Mouse (Mus musculus) left cerebral cortex, postnatal 4 days (tissue): Measurements from ENCODE around the gene Lrrc32. TPM values are rescaled to one million over a fixed set of nuclear protein-coding genes. Genes with fewer than 3 reads are reported as not detected.
A peak's percentile ranks its signal among the peaks of the same experiment; 100 is the strongest.

Experiments
- DNase-seq: peaks from one replicate; pipeline ENCODE4 v3.0.0-alpha.2; 2022
- intact Hi-C: fragments of 180-260 bp; cut with DNase I; formaldehyde crosslinking; loops from one replicate; pipeline ENCODE4 v1.15.1; 2025
- total RNA-seq, 2 experiments: library from RNA; stranded (reverse); gene quantifications; 2 replicates each; pipeline ENCODE4 v1.2.3; 2021

The Lrrc32 gene
- total RNA-seq, 2 experiments from 2014 or later, result 6.4 to 7.6 TPM

DNA sequence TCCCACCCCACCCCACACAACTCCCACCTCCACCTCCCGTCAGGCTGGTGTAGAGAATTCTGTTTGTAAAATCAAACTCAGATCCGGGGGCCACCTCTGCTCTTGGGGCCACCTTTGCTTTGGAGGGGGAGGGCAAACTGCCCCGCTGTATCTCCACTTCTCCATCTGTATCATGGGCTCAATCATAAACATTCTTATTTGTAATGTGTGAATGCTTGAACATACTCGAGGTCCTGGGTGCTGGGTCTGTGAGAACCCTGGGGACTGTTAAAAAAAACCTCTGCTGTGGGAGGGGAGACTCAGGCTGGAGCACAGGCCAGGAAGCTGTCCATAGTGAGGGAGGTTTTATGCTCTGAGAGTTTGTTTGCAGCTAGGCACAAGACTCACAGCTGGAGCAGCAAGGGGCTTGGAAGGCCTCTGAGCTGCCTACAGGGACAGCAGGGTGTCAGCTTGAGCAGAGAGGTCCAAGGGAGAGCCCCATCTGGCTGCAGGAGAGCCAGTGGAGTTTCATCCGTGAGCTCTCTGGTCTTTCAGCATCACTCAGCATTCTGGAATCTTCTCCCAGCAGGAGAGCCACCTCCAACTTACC is 15.7 kb downstream of the Lrrc32 start:
- DNase-seq, result no peak

DNA sequence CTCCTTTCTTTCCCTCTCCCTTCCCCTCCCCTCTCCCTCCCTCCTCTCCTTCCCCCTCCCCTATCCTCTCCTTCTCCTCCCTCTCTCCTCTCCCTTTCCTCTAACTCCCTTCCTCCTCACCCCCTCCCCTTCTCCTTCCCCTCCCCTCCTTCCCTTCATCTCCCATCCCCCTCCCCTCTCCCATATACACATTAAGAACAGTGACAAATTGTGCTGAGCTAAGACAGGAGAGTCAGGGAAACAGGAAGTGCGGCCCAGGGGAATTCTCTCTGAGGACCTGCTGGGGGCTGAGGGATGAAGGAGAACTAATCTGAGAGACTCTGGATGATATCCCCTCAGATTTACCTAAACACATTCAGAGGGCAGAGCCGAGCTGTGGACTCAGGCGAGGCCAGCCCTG is 16.6 kb downstream of the Lrrc32 start:
- DNase-seq, result no peak
- intact Hi-C loops, result no loop called here

More for the DNA sequence above, 15.7 kb downstream of the Lrrc32 start:
- intact Hi-C loops, result no loop called here

GRCm38 (mm10) chr7:98510961-98511958 is 22.2 kb downstream of the Lrrc32 start:
- intact Hi-C loops, result no loop called here
- DNase-seq, result no peak

- intact Hi-C loops, result no loop called here
Observed at GRCm38 (mm10) chr7:98513251-98513650, 24.2 kb downstream of the Lrrc32 start.

DNA sequence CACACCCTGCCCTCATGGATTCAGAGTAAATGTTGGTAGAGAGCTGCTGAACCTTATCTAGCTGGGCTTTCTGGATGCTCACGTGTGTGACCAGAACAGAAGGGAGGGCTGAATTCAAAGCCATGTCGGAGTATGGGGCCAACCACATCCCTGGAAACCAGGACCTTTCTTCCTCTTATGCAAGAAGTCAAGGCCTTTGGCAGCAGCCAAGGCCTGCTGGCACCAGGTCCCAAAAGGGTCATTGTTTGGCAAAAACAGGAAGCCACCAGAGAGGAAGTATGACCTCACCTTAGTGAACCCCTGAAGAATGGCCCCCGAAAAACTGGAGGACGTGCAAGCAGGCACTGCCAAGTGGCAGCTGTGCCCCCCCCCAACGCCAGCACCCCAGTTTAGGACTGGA is 33.5 kb downstream of the Lrrc32 start:
- DNase-seq, result no peak
- intact Hi-C loops, result no loop called here

More at GRCm38 (mm10) chr7:98513251-98513650, 24.2 kb downstream of the Lrrc32 start:
- DNase-seq, result no peak

DNA sequence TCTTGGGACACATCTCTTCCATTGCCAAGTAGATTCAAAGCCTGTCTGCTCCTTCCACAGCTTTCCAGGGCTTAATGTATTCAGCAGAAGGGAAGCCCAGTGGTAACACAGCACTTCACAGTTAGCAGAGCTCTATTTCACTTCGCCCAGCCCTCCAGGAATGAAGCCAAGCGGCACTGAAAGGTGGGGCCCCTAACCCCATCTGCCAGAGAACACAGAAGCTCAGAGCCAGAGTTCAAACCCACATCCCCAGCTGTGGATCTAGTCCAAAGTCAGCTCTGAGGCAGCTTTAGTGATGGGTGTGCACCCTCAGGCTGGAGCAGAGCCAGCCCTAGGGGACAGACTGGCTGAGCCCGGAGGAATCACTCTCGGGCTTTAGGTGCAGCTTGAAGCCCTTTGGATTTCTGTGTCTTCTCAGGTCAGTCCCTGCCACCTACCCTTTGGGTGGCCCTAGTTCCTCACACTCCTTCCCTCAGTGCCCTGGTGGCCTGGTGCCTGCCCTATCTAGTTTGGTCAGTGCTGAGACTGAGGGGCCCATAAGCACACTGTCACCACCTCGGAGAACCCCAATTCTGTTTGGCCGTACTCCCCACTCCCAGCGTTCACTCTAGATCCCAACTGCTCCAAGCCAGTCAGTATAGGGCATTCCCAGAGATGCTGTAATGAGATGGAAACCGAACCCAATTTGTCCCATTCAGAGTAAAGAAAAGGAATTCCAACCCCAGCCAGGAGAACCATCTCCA is 34.2 kb downstream of the Lrrc32 start:
- intact Hi-C loops, result no loop called here
- no peak for DNase-seq

- intact Hi-C loops, result no loop called here
- peak; percentile 80 for DNase-seq
Observed at GRCm38 (mm10) chr7:98523813-98524361, 34.8 kb downstream of the Lrrc32 start.

DNA sequence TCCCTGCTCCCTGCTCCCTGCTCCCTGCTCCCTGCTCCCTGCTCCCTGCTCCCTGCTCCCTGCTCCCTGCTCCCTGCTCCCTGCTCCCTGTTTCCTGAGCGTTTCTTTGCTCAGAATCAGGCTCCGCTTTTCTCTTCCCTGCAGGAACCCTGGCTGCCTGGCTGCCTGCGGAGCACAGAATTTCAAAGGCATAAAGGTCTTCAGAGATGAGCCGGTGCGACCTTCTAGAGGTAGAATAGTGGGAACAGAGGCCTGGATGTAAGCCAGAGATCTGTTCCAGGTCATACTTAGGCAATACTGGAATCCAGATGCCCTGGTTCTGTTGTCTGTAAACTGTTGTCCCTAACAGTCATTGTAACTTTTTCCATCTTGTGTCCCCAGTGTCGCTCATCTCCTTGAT is 35.3 kb downstream of the Lrrc32 start:
- no peak for DNase-seq
- intact Hi-C loops, result no loop called here

GRCm38 (mm10) chr7:98524869-98525699 is 36.0 kb downstream of the Lrrc32 start:
- DNase-seq, result no peak
- intact Hi-C loops, result no loop called here

- DNase-seq, result no peak
- intact Hi-C loops, result no loop called here
Observed at GRCm38 (mm10) chr7:98527085-98527484, 38.0 kb downstream of the Lrrc32 start.

DNA sequence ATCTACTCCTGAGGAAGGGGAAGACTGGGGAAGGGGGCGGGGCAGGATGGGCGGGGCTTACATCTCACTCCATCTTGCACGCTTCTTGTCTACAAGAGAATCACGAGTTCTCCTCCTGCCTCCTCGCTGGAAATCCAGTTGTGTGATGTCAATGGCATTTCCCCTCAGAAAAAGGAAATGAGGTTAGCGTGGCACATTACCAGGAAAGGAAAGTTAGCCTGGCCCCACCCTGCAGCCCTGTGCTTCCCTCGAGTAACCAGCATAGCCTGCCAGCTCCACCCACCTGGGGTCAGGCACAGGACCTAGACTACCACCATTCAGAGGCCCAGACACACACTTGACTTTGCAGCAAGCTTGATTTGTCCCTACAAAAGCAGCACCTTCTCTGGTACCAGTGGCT is 42.5 kb downstream of the Lrrc32 start:
- DNase-seq, result no peak
- intact Hi-C loops, result no loop called here

DNA sequence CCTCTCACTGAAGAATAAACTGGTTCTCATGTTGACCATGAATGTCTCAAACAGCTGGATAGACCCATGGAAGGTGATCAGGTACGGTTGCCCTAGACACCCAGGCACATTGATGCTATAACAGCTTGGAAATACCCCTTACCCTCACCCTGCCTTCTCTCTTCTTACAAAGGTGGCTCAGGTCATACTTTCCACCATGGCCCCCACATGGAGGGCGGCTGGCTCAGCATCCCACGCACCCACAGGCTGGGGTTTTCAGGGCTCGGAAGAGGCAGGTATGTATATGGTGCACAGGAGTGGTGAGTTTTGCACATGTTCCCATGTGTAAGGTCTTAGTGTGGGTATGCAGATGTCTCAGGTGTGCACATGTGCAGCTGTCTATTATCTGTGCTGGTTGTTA is 43.9 kb downstream of the Lrrc32 start:
- intact Hi-C loops, result no loop called here

GRCm38 (mm10) chr7:98534432-98534855 is 45.4 kb downstream of the Lrrc32 start:
- no peak for DNase-seq
- intact Hi-C loops, result no loop called here

More for the DNA sequence above, 43.9 kb downstream of the Lrrc32 start:
- no peak for DNase-seq

GRCm38 (mm10) chr7:98535191-98535590 is 46.1 kb downstream of the Lrrc32 start:
- no peak for DNase-seq
- intact Hi-C loops, result no loop called here

DNA sequence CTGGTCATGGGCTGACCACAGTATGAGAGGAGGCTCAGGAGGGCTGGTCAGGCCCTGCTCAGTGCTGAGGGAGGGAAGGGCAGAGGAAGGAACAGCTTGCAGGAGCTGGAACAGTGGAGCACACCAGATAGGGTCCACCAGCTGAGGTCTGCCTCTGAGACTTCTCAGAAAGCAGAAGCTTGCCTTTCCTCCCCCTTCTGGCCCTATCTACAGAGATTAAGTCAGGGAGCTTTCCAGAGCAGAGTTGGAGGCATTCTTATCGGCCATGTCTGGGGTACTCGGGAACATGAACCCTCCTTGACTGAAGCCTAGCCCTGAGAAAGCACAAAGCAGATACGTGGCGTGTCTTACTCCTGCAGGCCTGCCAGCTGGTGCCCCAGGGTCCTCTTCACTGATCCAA is 46.8 kb downstream of the Lrrc32 start:
- intact Hi-C loops, result no loop called here
- no peak for DNase-seq

- intact Hi-C loops, result no loop called here
Observed at GRCm38 (mm10) chr7:98537210-98537966, 48.3 kb downstream of the Lrrc32 start.

DNA sequence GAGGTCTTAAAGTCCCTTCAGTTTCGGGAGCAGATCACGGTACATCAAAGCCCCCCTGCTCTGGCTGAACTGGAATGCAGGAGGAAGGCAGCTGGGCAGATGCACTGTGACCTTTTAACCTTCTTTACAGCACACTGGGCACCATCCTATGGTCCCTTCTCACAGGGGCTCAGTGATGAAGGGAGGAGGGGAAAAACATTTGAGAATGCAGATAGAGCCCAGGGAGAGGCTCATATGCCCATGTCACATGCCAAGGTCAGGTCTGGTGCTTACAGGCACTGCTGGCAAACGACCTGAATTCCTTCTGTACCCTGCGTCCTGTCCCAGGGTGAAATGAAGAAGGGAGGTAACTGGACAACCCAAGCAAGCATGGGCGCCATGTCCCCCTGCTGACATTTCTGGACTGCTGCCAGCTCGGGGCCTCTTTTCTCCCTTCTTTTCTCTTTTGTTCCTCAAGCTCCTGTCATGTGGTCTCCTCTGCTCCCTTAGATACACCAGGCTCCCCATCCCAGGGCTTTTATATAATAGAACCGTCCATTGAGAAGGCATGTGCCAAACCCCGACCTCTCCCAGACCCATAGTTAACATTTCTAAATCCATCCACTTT is 49.0 kb downstream of the Lrrc32 start:
- peak; percentile 28 for DNase-seq

More at GRCm38 (mm10) chr7:98537210-98537966, 48.3 kb downstream of the Lrrc32 start:
- no peak for DNase-seq

DNA sequence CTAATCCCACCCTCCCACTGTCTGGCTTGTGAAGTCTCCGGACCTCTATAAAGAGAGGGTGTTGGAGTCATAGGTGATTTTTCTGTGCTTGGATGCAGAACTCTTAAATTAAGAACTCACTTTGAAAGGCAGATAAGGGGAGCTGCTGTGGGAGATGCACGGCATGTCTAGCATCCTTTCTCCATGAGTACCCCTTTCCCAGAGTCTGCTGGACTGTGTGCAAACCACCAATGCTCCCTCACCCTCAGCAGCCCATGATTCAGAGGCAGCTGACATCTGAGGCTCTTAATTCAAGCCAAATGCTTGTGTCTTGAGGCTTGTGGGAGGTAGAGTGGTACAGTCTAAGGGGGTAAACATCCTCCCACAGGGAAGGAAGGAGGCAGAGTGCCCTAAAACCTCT is 51.8 kb downstream of the Lrrc32 start:
- intact Hi-C loops, result no loop called here
- DNase-seq, result no peak

More for the DNA sequence above, 49.0 kb downstream of the Lrrc32 start:
- intact Hi-C loops, result no loop called here

DNA sequence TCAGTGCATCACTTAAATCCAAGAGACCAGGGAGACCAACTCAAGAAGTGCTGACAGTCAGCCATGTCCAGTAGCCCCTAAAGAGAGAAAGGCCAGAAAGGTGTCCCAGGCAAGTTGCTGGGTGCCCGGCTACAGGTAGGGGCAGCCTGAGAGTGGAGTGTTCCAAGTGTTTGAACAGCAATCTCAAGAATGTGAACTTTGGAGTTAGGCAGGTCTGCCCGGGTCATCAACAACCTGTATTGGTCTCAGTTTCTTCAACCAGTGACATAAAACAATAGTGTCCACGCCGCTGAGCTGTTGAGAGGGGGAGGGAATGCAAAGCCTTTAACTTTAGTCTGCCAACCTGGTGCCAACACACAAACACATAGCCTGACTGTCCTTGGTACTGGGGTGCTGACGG is 52.5 kb downstream of the Lrrc32 start:
- intact Hi-C loops, result no loop called here

More for the DNA sequence above, 52.5 kb downstream of the Lrrc32 start:
- DNase-seq, result no peak
